Mouse (Mus musculus): ENCODE measurements around the gene Pnp2. TPM values are rescaled to one million over a fixed set of nuclear protein-coding genes. Genes with fewer than 3 reads are reported as not detected.
A peak's percentile ranks its signal among the peaks of the same experiment; 100 is the strongest.
"Not testable (repeated sequence)": the region's sequence is repeated elsewhere in the genome, so short reads cannot be mapped to it uniquely, and the experiment has no call there.

The Pnp2 gene
- total RNA-seq (2021), result 1 to 10 TPM; 2.1 to 2.7 TPM
- long read RNA-seq, experiment 1, partial matches to known transcripts, result 0 of 1 reads
- long read RNA-seq, experiment 1, other reads (novel, unspliced or antisense), result 0 of 1 reads
- long read RNA-seq, experiment 2, result 0 reads

- peak; percentile 63 for DNase-seq
Measured at GRCm38 (mm10) chr14:50955942-50956508, at the start of gene Pnp2. TSS of gene Pnp2 (plus strand) at chr14:50955992.

GRCm38 (mm10) chr14:50908126-50908525 lies 47.7 kb upstream of the Pnp2 start:
- no peak for DNase-seq

DNA sequence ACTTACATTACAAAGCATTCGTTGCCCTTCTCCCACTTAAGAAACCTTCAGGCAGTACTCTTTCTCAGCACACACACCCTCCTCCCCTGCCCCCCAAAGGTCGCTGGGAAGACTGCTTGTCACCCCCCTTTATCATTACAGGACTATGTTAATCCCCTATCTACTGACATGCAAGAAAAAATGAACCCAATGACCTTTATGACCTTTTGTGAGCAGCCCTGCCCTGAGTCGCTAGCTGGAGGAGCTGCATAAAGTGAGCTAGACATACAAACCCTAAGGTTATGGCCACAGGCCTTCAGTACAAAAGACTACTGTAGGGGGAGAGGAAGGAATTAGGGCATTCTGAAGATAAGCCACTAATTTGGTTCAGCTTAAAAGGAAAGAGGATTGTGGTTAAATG lies 44.4 kb upstream of the Pnp2 start:
- DNase-seq, result no peak

- not testable (repeated sequence) for DNase-seq
Measured at GRCm38 (mm10) chr14:50923437-50923836, 32.4 kb upstream of the Pnp2 start.

GRCm38 (mm10) chr14:50924281-50925064 lies 31.3 kb upstream of the Pnp2 start, which contains the start of the genes Osgep and Apex1:
TSS of gene Osgep (minus strand) at chr14:50924893.
TSS of gene Apex1 (plus strand) at chr14:50924968.
- DNase-seq, result peak; percentile 96

- peak; percentile 19 for DNase-seq
Measured at GRCm38 (mm10) chr14:50925111-50925920, 30.5 kb upstream of the Pnp2 start.

DNA sequence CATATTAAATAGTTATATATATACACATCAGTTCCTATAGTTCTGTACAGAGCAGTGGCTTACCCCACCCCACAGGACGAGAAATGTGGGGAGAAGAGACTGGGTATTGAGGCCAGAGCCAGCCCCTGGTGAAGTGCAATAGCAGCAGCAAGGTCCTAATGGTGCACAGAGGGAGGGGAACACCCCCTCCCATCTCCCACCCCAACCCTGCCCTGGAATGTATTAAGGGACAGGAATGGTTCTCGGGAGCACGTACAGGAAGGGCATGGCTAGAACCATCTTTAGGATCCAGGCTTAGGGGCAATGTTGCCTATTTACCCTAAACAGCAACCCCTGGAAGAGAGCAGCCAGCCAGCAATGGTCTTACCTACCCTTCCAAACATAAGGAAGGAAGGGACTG lies 28.4 kb upstream of the Pnp2 start:
- no peak for DNase-seq

- DNase-seq, result no peak
Measured at GRCm38 (mm10) chr14:50929951-50930350, 25.8 kb upstream of the Pnp2 start.

DNA sequence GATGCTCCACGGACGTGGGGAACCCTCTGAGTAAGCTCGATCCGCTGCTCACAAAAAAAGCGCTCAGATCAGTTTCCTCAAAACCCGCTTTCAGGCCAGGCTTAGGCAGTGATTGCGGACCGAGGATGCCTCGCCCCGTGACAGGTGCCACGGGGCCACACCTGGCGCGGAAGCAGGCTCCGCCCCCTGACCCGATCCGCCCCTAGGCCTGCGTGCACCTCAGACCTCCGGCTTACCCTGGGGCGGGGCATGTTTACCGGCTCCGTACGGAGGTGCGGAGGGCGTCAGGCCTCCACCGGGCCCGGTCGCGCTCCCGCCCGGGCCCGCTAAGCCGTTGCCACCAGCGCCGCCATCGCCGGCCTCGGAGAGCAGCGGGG lies 25.4 kb upstream of the Pnp2 start:
- no peak for DNase-seq

- peak; percentile 99 for DNase-seq
Measured at GRCm38 (mm10) chr14:50930754-50931492, 24.9 kb upstream of the Pnp2 start, which contains the start of the genes Pip4p1 and Pnp. TSS of gene Pip4p1 (minus strand) at chr14:50930856. TSS of gene Pnp (plus strand) at chr14:50931082.

DNA sequence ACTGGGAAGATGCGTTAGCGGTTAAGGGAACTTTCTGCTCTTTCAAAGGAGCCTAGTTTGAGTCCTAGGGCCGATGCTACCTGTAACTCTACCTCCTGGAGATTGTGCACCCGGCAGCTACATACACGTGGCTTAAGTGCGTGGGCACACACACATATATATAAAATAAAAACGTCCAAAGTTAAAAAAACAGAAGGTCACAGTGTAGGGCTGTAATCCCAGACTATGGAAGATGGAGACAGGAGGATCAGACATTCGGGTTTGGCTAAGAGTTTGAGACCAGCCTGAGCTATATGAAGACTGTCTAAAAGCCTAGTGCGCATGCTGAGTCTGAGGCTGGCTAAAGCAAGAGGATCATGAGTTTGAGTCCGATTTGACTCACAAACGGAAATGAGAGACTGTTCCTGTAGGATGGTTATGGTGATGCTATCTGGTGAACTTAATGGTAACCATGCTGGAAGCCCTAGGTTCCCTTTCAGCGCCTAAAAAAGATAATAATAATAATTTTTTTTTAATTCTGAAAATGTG lies 24.2 kb upstream of the Pnp2 start:
- no peak for DNase-seq

DNA sequence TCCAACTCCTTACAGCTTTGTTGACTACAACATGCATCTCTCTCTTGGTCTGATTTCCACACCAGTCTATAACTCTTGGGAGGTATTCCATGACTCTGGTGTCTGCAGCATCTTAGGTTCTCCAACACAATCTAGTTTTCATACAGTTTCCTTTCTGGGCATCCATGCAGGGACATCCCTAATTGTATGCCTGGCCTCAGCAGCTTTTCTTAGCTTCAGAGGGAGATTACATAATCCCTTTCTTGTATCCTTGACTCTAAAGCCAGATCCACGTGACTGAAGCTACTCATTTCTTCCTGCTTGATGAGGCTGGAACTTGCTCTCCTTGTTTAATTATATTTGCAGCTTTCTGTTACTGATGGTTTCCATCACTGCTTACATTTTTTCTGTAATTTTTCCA lies 19.1 kb upstream of the Pnp2 start:
- no peak for DNase-seq

DNA sequence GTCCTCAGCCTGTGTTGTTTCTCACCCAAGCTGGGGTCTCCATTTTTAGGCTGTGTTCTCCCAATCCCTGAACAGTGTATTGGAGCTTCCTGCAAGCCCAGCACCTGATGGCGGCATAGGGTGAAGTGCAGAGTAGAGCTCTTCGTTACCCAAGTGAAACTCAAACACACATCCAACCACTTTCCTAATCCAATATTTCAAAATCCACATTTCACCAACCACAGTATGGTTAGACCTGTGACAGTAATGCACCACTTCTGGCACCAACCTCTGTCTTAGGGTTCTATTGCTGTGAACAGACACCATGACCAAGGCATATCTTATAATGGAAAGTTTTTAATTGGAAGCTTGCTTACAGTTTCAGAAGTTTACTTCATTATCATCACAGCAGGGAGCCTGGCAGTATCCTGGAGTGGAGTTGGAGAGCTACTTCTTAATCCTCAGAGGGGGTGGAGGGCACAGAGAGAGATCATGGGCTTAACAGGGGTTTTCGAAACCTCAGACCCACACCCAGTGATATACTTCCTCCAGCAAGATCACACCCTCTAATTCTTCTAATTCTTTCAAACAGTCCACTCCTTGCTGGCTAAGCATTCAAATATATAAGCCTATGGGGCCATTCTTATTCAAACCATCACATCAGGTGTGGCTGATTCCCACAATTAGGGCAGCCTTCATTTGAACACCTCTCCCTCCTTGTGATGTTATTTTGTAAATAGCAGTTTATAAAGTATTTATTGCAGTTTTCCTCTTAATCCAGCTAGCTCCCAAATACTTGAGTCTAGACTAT lies 17.5 kb upstream of the Pnp2 start:
- no peak for DNase-seq

DNA sequence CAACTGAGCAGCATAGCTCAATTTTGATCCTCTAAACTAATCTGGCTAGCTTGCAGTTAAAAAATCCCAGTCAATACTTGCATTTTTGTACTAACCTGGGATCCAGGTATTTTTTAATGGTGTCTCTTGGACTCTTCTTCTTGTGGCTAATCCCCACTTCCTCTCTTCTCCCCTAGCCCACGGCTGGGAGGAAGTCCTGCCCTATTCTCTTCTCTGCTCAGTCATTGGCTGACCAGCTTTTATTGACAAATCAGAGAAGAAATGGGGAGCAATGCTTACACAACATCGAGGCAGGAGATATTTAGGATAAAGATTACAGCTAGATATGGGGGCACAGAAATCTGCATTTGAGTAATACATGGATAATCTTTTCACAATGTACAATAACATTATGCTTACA lies 16.9 kb upstream of the Pnp2 start:
- no peak for DNase-seq

DNA sequence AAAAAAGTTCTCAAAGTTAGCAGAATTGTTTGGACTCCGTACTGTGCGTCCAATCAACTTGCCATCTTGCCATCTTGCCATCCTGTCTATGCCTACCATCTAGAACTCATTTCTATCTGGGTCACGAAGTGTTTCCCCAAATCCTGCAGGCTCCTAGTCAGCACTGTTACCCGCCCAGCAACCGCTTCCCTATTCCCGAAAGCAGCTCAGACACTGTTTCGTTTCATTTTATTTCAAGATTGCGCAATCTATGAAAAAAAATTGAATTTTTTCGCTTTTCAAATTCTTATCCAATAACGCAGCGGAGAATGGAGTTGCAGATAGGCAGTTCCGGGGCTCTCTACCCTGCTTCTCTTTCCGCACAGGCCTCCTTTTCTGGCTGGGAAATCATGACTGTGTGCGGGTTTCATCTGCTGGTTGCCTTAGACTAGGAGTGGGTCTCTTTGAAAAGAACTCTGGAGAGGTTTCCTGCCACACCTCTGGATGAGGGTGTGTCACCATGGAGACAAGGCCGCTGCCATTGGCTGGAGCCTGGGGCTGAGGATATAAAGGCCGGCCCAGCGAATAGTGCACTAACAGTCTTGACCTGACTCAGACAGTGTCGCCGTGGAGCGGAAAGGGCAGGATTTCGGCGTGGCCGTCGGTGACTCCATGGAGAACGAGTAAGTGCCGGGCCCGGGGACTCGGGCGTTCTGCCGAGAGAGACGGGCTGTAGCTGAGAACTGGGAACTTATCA lies 11.7 kb upstream of the Pnp2 start, which contains the start of gene Gm49342:
TSS of gene Gm49342 (plus strand) at position 586 of the 736 bp plus-strand sequence.
- DNase-seq, result peak; percentile 97

DNA sequence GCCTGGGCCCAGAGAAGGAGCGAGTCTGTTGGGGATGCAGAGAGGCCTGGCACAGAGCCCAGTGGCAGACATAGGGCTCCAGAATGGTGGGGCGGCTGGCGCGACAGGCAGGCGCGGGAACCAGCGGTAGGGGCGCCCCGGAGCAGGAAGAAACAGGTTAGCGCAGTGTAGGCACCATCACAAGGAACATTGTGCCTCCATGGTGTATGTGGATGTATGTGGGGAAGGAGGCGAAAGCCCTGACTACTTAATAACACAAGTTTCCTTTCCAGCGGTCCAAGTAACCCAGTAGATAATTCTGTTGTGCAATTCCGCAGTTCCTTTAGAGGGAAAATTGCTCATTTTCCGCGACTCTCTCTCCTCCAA lies 11.1 kb upstream of the Pnp2 start:
- DNase-seq, result not testable (repeated sequence)

DNA sequence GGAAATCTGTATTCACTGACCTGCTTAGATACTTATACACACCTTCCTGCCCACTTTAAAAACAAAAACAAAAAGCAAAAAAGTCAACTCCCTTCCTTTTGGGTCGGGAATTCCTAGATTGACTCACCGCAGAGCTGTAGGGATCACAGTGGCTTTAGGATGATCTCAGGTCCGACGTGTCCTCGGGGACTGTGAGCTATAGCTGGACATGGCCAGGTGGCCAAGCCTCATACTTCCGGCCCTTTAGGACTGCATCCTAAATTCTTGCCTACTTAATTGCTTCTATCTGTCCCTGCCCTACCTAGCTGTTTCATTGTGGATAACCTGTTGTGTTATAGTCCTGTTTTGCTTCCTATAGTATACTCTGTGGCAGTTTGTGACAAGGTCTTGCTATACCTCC lies 10.7 kb upstream of the Pnp2 start:
- DNase-seq, result peak; percentile 4

DNA sequence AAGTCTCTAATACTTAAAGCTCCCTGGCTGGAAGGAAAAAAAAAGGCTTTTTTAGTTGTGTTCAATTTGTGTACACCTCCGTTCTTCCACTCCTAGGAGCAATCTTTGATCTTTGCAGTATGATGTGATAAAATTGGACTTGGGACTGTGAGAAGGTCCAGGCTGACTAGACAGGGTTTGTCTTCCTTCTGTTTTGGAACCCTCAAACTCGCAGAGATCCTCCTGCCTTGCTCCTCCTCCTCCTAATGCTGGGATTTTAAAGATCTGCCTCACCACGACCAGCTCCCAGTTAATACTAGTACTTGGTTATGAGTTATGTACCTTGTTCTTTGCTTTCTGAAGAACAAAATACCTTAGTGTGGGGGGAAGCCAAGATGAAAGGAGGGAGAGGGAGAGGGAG lies 10.3 kb upstream of the Pnp2 start:
- not testable (repeated sequence) for DNase-seq

DNA sequence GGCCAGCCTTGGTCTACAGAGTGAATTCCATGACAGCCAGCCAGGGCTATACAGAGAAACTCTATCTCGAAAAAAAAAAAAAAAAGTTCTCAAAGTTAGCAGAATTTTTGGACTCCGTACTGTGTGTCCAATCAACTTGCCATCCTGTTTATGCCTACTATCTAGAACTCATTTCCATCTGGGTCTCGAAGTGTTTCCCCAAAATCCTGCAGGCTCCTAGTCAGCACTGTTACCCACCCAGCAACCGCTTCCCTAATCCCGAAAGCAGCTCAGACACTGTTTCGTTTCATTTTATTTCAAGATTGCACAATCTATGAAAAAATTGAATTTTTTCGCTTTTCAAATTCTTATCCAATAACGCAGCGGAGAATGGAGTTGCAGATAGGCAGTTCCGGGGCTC lies 305 bp upstream of the Pnp2 start:
- no peak for DNase-seq

DNA sequence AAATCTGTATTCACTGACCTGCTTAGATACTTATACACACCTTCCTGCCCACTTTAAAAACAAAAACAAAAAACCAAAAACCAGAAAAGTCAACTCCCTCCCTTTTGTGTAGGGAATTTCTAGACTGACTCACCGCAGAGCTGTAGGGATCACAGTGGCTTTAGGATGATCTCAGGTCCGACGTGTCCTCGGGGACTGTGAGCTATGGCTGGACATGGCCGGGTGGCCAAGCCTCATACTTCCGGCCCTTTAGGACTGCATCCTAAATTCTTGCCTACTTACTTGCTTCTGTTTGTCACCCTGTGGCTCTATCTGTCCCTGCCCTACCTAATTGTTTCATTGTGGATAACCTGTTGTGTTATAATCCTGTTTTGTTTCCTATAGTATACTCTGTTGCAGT lies 932 bp downstream of the Pnp2 start:
- DNase-seq, result not testable (repeated sequence)

Measured in adrenal gland, postnatal 10 days (tissue).